Mouse (Mus musculus) B cell, adult 67 days (primary cell): ENCODE measurements around the gene Med31. TPM values are rescaled to one million over a fixed set of nuclear protein-coding genes. Genes with fewer than 3 reads are reported as not detected.

Experiments
- total RNA-seq, 2 experiments: library from RNA; stranded (reverse); gene quantifications; 4 replicates each; pipeline ENCODE4 v1.2.4; 2023

Med31 gene
- total RNA-seq = 10 to 100 TPM; 31.4 to 37.4 TPM

GRCm38 (mm10) chr11:72215410-72215797, at the start of gene Med31:
Gene Med31, minus strand, starts transcription at chr11:72215592.

GRCm38 (mm10) chr11:72207204-72207833, 8.1 kb downstream of the Med31 start, which contains the start of the genes 4933427D14Rik and Txndc17:
Gene 4933427D14Rik, minus strand, starts transcription at chr11:72207459.
Gene Txndc17, plus strand, starts transcription at chr11:72207547.

GRCm38 (mm10) chr11:72206341-72207203, 8.8 kb downstream of the Med31 start, which contains the start of gene Gm43951:
Gene Gm43951, minus strand, starts transcription at chr11:72206840.

Other genes starting within 250 kb of the Med31 start
- under 1 TPM in 1 of 2 experiments, not detected in 1; 0.24 TPM for gene Aipl1, start 178.1 kb downstream of the Med31 start, total RNA-seq
- gene Pimreg, start 173.6 kb downstream of the Med31 start, total RNA-seq = under 1 TPM in 1 of 2 experiments, not detected in 1; 0.61 TPM
- not detected for gene Pitpnm3, start 79.8 kb downstream of the Med31 start, total RNA-seq
- under 1 TPM; 0.49 to 0.80 TPM for gene Gm43951, start 8.8 kb downstream of the Med31 start, total RNA-seq
- gene 4933427D14Rik, start 8.1 kb downstream of the Med31 start, total RNA-seq = 10 to 100 TPM; 17.7 to 21.2 TPM
- 10 to 100 TPM; 22.7 to 28.5 TPM for gene Txndc17, start 8.0 kb downstream of the Med31 start, total RNA-seq
- gene Slc13a5, start 51.6 kb upstream of the Med31 start, total RNA-seq = not detected
- 10 to 100 TPM; 33.4 to 56.4 TPM for gene Xaf1, start 86.0 kb upstream of the Med31 start, total RNA-seq
- under 1 TPM in 1 of 2 experiments, not detected in 1; 0.64 TPM for gene Fbxo39, start 98.9 kb upstream of the Med31 start, total RNA-seq
- not detected for gene Tekt1, start 146.8 kb upstream of the Med31 start, total RNA-seq
- gene Smtnl2, start 196.1 kb upstream of the Med31 start, total RNA-seq = 1 to 10 TPM in 1 of 2 experiments, not detected in 1; 1.0 TPM
- not detected for gene Ggt6, start 219.9 kb upstream of the Med31 start, total RNA-seq
- gene Mybbp1a, start 225.8 kb upstream of the Med31 start, total RNA-seq = 100 to 1,000 TPM; 155 to 165 TPM